Mouse (Mus musculus): ENCODE measurements around the gene Npl.

- no peak for TF ChIP-seq POLR2A (IDR thresholded peaks at IDR 0.05; ENCODE audit: insufficient read depth, low read depth, low read length)
- no peak for TF ChIP-seq CTCF (IDR thresholded peaks at IDR 0.05; ENCODE audit: insufficient read depth, low read depth, low read length)
Measured at GRCm38 (mm10) chr1:153545196-153545595, 4.6 kb downstream of the Npl start.
